Mouse (Mus musculus): ENCODE results near the gene Esam. TPM values are rescaled to one million over a fixed set of nuclear protein-coding genes. Genes with fewer than 3 reads are reported as not detected.

The Esam gene
- 1.8 TPM for total RNA-seq (2023)

DNA sequence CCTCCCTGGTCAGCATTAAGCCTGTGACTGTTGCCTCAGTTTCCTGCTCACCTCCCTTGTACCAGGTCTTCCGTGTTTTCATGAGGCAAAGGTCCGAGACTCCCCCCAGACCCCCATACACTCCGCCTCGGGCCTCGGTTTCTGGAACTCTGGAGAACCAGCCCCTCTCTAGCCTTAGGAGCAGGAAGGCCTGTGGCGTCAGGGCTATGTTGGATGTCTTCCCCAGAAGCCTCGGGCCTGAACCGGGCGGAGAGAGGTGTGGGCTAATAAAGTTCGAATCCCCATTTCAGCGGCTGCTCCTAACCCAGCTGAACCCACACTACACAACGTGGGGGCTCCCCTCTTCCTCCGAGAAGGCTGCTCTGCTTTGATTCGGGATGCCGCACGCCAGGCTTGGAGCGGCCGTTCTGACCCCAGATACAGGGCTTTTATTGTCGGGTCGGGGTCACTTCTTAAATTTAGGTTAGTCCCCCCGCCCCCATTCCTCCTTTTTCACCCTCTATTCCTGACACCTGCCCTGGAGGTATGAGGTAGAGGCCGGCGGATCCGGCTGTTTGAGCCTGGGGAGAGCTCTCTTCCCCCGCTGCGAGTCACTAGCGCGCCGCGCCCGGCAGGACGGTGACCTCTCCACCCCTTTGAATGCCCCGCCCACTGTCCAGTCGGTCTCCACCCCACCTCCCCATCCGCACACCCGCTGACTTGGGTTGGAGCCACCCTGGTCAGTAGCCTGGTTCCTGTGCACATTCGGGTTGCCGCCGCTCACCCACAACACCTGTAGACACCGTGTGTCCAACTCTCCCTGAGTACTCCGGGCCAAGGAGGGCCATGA, at the start of gene Esam:
Esam (plus strand) TSS at position 683 of the 829 bp plus-strand sequence.

DNA sequence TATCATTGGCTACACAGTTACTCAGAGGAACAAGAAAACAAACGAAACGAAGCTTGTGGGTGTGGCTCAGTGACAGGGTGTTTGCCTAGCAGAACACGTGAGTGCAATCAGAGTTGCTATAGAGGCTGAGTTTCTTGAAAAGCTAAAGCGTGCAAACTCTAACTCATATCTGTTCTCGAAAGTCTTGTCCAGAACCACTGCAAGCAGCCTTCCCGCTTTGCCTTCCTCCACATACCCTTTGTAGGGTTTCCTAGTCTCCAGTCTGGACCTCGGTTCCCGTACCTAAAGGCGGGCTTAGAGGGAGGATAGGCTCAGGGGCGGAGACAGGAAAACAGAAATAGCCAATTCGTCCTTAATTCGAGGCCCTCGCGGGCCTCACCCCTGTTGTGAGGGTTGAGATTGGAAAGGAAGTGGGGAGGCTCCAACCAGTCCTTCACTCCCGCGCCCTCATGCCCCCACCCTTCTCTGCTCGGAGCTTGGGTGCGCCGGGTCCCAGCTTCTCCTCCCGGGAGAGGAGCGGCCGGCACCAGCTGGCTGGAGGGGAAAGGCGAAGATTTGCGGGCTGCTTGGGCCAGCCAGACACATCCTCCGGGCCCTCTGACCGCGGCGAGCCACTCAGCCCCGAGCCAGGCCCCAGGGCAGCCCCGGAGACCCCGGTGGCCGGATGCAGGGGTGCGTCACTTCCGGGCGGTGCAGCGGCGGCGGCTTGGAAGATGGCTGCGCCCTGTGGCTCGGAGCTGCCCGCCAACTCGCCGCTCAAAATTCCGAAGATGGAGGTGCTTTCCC, 39.1 kb upstream of the Esam start, which contains the start of gene Msantd2:
Msantd2 (plus strand) TSS at position 709 of the 786 bp plus-strand sequence.

DNA sequence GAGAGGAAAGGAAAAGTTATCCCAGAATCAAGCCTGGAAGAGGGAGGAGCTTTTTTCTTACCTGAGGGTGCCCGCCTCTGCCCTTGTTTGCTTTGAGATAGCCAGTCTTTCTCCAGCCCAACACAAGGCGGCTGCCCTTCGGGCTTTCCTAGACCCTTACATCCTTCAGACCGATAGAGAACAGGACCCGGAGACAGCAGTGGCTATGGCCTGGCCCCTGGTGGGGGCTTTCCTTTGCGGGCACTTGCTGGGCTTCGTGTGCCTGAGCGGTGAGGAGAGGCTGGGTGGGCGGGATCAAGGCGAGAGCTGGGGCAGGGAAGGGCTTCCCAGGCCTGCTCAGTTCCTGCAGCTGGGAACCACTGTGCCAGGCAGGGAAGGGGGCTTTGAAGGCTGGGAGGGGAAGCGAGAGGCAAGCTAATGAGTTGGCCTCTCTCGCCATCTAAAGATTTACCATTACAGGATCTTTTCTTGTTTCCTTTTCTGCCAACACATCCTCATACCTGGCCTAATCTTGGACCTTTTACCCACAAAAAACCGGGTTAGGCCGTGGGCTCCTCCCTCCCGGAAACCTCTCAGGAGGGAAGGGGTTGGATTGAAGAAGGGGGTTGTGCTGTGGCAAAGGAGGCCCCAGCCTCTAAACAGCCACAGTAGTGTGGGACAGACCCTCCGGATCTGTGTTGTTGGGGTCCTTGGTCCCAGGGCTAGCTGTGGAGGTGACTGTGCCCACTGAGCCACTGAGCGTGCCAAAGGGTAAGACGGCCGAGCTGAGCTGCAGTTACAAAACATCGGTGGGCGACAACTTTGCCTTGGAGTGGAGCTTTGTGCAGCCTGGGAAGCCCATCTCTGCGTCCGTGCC, 11.5 kb downstream of the Esam start, which contains the start of gene Vsig2:
Vsig2 (plus strand) TSS at position 86 of the 856 bp plus-strand sequence.

DNA sequence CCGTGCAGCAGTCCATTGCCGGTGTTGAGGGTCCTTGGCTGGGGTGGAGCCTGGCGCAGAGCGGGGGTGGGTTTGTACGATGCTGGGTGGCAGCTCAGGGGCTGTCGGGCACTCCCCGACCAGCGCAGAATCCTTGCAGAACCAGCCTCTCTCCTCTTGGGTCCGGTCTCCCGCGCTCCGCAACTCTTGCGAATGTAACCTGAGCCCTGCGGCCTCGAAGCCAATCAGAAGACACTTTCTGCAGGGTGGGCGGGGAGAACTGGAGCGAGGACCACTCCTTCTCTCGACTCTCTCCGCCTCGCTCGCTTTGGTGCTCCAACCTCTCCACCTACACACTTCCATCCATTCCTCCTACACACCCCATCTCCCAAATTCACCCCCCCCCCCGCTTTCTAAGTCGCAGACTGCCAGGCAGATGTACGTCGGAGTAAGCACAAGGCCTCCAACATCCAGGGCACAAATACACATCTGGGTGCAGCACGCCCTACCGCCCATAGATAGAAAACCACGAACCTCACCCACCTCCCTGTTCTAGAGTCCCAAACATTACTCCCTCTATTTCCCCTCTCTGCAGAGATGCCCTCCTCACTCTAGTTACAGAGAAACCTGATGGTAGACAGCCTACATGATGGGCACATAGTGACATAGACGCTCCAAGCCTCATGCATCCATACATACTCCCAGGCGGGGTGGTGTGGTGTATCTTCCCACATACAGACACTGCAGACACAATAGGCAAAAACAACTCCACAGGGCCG, 24.8 kb downstream of the Esam start, which contains the start of gene Nrgn:
Nrgn (minus strand) TSS at position 369 of the 758 bp plus-strand sequence.

DNA sequence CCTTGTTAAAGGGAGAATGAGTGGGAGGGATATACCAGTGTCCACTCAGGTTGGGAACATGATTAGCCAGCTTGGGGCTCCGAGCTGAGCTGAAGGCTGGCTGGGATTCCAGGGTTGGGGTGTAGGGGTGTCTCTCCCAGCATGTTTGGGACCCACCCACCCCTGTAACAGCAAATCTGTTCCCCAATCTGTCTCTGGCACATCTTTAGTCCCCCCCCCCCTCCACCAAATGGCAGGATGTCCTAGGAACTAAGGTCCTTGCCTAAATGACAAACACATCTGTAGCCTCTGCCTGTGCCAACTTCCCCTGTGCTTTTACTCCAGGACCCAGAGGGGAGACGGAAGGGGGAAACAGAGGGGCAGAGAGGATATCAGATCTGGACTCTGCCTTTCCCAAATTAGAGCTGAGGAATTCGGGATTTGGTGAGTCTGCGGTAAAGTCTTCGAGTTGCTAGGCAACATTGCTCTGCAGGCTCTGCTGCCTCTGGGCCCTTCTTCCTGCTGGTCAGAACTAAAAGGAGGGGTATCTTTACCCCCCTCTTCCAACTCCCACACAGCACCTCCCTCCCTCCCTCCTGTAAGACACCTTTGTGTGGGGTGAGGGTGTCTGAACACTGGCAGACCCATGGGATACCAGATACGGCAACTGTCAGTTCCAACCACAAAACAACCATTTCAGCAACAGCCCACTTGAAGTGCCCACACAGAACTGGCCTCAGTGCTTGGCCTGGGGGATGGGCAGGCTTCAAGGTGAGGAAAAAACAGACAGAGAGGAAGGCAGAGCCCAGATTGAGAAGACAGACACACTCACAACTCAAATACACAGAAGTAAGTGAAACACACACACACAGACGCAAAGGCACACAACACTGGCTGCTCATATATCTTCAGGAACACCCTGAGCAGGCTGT, 27.2 kb downstream of the Esam start, which contains the start of gene Siae:
Siae (plus strand) TSS at position 861 of the 911 bp plus-strand sequence.

Other genes starting within 250 kb of the Esam start
- gene Ccdc15, start 179.6 kb upstream of the Esam start, total RNA-seq (2023): 10.1 TPM
- not detected for gene Hepacam, start 160.7 kb upstream of the Esam start, total RNA-seq (2023)
- 0.44 TPM for gene Robo4, start 126.2 kb upstream of the Esam start, total RNA-seq (2023)
- not detected for gene Robo3, start 94.8 kb upstream of the Esam start, total RNA-seq (2023)
- 48.4 TPM for gene Msantd2, start 38.8 kb upstream of the Esam start, total RNA-seq (2023)
- not detected for gene Vsig2, start 11.2 kb downstream of the Esam start, total RNA-seq (2023)
- gene Nrgn, start 24.8 kb downstream of the Esam start, total RNA-seq (2023): 5.4 TPM
- gene Siae, start 27.6 kb downstream of the Esam start, total RNA-seq (2023): 7.2 TPM
- 1.2 TPM for gene Spa17, start 85.6 kb downstream of the Esam start, total RNA-seq (2023)
- gene Tbrg1, start 129.2 kb downstream of the Esam start, total RNA-seq (2023): 78.4 TPM
- gene Panx3, start 141.2 kb downstream of the Esam start, total RNA-seq (2023): not detected
- gene Olfr160, start 188.2 kb downstream of the Esam start, total RNA-seq (2023): not detected
- gene Olfr874, start 217.0 kb downstream of the Esam start, total RNA-seq (2023): not detected
- gene Olfr875, start 243.8 kb downstream of the Esam start, total RNA-seq (2023): not detected

All from CD4-positive naive resting alpha-beta T cell, adult 57 days (primary cell).